Mouse (Mus musculus): ENCODE measurements around the gene Coq6.

Gene Coq6

DNA sequence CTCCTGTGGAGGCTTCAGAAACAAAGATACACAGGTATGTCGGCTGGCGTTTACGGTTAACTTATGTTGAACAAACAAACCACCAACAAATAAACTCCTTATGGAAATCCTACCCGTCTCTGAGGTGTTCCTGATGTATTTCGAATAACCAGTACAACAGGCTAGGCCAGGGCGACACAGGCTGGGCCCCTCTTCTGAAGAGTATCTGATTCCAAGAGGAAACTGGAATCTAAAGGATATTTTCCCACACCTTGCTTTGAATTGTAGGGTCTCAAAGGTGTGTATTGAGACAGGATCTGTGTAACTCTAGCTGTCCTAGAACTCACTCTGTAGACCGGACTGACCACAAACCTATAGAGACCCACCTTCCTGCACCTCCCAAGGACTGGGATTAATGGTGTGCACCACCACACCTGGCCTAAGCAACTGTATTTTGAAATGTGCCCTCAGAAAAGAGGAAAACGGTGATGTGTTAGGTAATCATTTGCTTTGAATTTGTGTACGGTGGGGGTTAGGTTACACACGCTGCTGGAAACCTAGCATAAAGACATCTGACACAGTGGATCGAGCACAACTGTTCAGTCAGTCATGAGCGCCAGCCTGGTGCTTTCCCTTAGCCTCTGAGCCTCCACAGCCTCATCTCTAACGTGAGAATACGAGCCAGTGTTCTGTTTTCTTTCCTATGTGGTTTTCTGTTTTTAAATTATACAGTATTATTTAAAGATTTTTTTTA lies 35.7 kb downstream of the Coq6 start:
- no peak for DNase-seq

DNA sequence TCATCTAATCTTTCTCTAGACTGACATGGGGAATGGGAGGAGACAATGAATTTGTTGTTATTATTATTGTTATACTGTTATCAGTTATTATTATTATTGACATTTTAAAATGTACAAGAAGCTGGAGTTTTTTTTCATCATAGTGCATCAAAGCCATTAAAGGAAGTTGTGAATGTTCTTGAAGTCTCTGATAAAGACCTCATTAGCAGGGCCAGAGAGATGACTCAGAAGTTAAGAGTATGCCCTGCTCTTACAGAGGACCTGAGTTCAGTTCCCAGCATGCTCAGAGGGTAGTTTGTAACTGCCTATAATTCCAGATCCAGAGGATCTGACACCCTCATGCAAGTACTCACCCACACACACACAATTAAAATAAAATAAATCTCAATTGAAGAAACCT lies 36.2 kb downstream of the Coq6 start:
- no peak for DNase-seq

DNA sequence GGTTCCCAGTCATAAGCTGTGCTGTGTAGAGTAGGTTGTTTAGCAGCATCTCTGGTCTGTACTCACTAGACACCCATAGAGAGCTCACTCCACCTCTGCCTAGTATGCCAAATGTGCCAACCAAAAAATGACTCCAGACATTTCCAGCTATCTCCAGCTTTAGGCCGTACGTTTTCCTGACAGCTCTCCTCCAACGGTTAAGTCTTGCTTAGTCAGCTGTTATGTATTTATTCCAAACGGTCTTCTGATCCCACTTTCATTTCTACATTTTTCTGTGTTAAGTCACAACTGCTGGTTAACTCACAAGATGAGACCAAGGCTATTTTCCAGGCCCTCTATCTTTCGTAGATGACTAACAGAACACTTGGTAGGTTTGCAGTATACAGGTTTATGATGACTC lies 37.2 kb downstream of the Coq6 start:
- no peak for DNase-seq

DNA sequence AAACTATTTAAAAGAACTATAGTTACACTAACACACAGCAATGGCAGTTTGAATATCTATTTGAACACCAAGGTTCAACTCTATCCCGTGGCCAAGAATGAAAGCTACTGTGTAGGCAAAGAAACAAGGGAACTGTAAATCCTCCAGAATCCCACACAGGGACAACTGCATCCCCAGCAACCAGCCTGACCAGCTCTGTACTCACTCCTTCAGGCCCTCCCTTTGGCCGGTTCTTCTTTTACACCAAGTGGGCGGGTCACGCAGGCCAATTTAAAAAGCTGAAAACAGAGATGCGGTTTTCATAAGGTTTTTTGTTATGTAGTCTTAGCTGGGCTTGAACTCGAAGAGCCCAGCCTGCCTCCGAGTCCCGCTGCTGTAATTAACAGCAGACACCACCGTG lies 37.7 kb downstream of the Coq6 start:
- no peak for DNase-seq

DNA sequence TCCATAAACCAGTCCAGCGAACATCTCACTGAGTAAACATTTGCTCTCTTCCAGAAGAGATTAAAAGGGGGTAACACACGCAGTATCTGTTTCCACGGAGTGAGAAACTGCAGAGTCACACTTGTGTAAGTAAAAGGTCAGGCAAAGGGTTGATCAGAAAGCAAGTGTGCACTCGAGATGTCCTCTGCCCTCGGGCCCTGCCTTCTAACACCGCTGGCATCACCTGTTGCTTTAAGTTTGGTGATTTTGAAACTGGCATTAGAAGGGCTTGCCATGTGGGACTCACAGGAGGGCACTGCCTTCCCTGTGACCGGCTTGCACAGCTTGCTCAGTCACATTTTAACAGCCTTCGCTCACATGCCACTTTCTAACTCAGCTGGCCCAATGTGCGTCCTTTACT lies 38.2 kb downstream of the Coq6 start:
- DNase-seq, result no peak

DNA sequence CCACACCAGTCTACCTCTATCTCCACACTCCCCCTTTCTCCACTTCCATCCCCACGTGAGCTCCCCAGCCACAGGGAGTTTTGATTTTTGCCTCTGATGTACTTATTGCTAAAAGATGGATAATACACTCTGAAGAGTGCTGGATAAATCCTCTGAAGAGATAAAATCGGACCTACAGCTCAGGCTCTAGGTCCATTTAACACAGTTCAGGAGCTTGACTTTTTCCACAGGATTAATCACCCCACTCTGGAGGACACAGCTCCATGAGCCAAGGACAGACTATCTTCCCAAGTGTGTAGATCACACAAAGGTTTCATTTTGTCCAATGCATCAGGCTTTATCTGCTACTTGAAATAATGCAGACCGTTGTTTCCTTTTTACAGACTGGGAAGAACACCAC lies 38.6 kb downstream of the Coq6 start:
- no peak for DNase-seq

DNA sequence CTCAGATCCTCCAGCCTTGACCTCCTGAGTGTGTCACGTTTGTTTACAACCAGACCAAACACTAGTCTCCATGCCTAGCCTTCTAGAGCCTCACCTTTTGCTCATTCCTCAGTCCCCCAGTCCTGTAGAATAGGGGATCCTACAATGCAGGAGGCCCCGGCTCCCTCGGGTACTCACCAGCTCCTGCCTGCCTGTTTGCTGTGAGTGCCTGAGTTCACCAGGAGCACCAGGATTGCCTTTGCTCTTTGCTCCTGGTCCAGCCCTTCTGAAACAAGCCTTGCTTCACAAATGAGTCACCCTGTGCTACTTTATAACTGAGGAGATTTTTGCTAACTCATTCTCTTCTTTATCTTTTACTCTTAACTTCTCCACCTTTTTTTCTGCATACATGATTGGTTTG lies 39.2 kb downstream of the Coq6 start:
- no peak for DNase-seq

DNA sequence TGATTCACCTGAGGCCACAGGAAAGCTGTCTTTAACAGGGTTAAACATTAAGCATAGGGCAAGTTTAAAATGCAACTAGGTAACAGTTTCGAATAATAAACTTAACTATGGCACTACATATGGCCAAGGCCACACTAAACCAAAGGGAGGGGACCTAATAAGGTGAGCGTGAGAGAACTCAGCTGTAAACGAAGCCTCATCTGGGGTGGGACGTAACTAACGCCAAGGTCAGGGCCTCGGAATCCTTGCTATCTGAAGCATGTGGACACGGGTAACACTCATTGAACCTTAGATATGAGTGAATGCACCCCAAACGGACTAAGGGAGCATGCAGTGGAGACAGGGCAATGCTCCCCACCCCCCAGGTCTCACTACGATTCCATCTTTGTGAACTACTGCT lies 41.5 kb downstream of the Coq6 start:
- no peak for DNase-seq

DNA sequence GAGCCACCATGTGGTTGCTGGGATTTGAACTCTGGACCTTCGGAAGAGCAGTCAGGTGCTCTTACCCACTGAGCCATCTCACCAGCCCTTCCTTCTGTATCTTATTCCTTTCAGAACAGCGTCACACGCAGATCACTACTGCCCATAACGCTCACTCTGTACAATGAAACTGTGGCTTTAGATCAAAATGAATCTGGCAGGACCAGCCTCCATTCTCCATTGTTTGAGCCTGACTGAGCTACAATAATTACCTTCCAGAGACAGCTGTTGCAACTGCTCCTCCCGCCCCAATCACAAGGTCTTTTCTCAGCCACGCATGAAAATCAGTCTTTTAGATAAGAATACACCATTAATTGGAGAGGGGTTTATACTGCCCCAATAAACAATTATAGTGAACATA lies 43.1 kb downstream of the Coq6 start:
- DNase-seq, result no peak

DNA sequence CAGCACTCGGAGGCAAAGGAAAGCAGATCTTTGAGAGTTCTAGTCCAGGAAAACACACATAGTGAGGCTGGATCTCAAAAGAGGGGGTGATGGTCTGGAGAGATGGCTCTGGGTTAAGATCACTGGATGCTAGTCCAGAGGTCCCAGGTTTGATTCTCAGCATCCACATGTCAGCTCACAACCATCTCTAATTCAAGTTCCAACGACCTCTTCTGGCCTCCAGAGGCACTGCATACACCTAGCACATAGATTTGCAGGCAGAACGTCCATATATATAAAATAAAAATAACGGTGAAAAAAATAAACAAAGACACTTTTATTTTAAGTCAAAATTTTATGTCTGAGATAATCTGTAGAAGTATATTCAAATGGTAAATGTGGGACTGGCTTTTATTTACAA lies 45.8 kb downstream of the Coq6 start:
- DNase-seq, result no peak

DNA sequence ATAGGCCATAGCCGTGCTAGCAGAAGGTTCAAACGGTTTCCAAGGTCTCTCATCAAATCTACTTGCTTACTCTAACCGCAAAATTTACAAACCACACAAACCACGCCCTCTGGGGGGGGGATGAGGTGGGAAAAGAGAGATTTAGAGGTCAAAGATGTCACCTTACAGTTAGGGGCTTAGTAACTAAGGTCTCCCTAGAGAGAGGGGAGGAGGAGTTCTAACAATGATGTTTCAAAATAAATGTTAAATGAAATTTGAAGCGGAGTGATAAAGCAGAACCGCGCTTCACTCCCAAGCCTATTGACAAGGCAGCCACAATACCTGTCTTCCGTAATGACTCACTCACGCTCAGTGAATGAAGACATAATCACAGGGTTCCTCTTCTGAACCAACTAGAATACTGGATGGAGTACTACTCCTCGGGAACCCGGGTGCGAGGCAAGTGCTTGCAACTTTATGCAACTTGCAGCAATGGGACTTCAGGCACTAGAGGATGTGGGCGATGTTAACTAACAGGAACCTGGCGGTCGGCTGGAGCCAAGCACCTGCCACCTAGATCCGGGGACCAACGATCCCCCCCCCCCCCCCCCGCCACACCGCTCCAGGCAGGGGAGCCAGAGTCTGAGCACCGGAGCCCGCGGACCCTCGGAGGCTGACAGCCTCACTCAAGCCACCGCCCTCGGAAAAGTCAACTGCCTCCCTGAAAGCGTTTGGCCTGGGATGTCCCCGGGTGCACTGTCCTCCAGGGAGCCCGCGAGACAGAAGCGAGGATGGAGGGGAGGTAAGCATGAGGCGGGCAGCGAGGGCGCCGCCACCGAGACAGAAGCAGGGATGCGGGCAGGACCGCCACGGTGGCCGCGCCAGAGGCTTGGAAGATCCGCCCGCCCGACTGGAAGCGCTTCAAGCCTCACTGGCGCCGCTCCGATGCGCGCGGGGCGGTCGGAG lies 46.7 kb downstream of the Coq6 start:
- DNase-seq, result peak; percentile 84

DNA sequence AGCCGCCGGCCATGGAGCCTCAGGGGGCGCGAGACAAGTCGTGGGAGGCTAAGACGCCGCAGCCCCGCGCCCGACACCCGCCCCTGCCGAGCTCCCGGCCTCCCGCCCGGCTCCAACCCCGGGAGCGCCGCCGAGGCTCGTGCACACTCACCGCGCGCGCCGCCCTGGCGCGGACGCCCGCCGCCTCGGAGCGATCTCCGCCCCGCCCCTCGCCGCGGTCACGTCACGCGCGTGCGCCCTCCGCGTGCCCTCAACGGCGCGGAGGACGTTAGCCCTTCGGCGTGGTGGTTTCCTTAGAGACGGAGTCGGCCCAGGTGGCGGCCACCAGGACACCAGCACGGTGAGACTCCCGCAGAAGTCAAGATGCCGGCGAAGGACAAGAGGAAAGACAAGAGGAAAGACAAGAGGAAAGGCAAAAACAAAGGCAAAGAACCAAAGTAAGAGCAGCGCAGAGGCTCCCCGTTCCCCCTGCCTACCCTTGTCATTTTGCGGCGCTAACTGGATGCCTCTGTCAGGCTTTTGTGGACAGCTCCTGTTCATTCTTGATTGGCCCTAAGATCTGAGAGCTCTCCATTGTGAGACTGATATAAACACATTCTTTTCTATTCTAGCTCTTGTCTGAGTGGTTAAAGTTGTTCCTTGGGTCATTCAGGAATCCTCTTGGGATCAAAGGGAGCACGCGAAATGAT lies 47.5 kb downstream of the Coq6 start, which contains the start of the genes Entpd5 and Bbof1:
TSS of gene Entpd5 (minus strand) at position 211 of the 689 bp plus-strand sequence.
TSS of gene Bbof1 (plus strand) at position 253 of the 689 bp plus-strand sequence.
- DNase-seq, result peak; percentile 97

DNA sequence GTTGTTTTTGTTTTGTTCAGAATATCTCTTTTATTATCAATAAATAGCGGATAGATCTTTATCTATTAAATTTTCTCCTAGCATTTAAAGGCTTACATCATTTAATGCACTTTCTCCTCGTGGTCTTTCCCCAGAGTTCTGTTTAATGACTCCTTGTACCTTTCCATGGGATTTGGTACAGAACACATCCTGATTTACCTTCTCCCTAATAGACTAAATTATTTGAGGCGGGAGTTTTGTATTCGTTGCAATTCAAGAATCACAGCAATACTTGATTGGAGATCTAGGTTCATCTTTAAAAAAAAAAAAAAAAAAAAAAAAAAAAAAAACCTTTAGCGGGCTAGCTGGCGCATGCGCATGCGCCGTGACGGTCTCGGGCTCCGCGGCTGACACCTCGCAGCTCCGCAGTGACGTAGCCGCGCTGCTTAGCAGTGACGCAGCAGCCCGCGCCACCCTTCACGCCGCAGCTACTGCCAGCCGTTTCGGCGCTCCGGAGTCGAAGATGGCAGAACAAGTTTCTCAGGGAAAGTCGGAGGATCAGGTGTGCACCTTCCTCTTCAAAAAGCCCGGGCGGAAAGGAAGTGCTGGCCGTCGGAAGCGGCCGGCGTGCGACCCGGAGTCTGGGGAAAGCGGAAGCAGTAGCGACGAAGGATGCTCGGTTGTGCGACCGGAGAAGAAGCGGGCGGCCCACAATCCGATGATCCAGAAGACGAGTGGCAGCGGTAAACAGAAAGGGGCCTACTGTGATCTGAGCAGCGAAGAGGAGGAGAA lies 55.6 kb downstream of the Coq6 start, which contains the start of gene Rnf113a2:
TSS of gene Rnf113a2 (plus strand) at position 363 of the 771 bp plus-strand sequence.
- peak; percentile 91 for DNase-seq

DNA sequence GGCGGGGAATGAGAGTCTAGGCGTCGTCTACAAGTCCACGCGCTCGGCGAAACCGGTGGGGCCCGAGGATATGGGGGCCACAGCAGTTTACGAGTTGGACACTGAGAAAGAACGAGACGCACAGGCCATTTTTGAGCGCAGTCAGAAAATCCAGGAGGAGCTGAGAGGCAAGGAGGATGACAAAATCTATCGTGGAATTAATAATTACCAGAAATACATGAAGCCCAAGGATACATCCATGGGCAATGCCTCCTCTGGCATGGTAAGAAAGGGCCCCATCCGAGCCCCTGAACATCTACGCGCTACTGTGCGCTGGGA lies 56.1 kb downstream of the Coq6 start:
- no peak for DNase-seq
